Mouse (Mus musculus): ENCODE measurements around the gene 5031410I06Rik. TPM values are rescaled to one million over a fixed set of nuclear protein-coding genes. Genes with fewer than 3 reads are reported as not detected.

Gene 5031410I06Rik
- polyA plus RNA-seq (2017; shearing (Covaris generic)): not detected

GRCm38 (mm10) chr5:26105262-26105661 is at the start of gene 5031410I06Rik:
Gene 5031410I06Rik, minus strand, starts transcription at chr5:26105362.

GRCm38 (mm10) chr5:26121321-26121720 is 16.2 kb upstream of the 5031410I06Rik start, which contains the start of gene Gm10220:
Gene Gm10220, minus strand, starts transcription at chr5:26121421.

GRCm38 (mm10) chr5:26089191-26089590 is 16.0 kb downstream of the 5031410I06Rik start, which contains the start of gene Gm10471:
Gene Gm10471, minus strand, starts transcription at chr5:26089291.

GRCm38 (mm10) chr5:26058481-26058880 is 46.7 kb downstream of the 5031410I06Rik start, which contains the start of gene Gm7347:
Gene Gm7347, minus strand, starts transcription at chr5:26058581.

Other genes starting within 250 kb of the 5031410I06Rik start
- gene Gm21663, start 163.0 kb downstream of the 5031410I06Rik start, polyA plus RNA-seq (2017; shearing (Covaris generic)): not detected
- gene Gm21671, start 150.9 kb downstream of the 5031410I06Rik start, polyA plus RNA-seq (2017; shearing (Covaris generic)): not detected
- gene Gm21680, start 132.7 kb downstream of the 5031410I06Rik start, polyA plus RNA-seq (2017; shearing (Covaris generic)): not detected
- not detected for gene Gm21698, start 116.7 kb downstream of the 5031410I06Rik start, polyA plus RNA-seq (2017; shearing (Covaris generic))
- not detected for gene Gm1979, start 100.6 kb downstream of the 5031410I06Rik start, polyA plus RNA-seq (2017; shearing (Covaris generic))
- gene Gm5862, start 82.4 kb downstream of the 5031410I06Rik start, polyA plus RNA-seq (2017; shearing (Covaris generic)): not detected
- gene Speer4a, start 65.8 kb downstream of the 5031410I06Rik start, polyA plus RNA-seq (2017; shearing (Covaris generic)): not detected
- not detected for gene Gm7347, start 46.8 kb downstream of the 5031410I06Rik start, polyA plus RNA-seq (2017; shearing (Covaris generic))
- gene Gm10471, start 16.1 kb downstream of the 5031410I06Rik start, polyA plus RNA-seq (2017; shearing (Covaris generic)): not detected
- gene Gm10220, start 16.1 kb upstream of the 5031410I06Rik start, polyA plus RNA-seq (2017; shearing (Covaris generic)): not detected
- gene Gm7361, start 152.3 kb upstream of the 5031410I06Rik start, polyA plus RNA-seq (2017; shearing (Covaris generic)): not detected